Mouse (Mus musculus) adrenal gland, postnatal 10 days (tissue): ENCODE measurements around the gene Htatip2. TPM values are rescaled to one million over a fixed set of nuclear protein-coding genes. Genes with fewer than 3 reads are reported as not detected.
A peak's percentile ranks its signal among the peaks of the same experiment; 100 is the strongest.

Experiments used
- DNase-seq: peaks from one replicate; pipeline ENCODE4 v3.0.0; 2021; ENCODE audit warnings: mixed read lengths
- long read RNA-seq, 2 experiments: library from polyadenylated mRNA; stranded (forward); transcript quantifications; one replicate each; pipeline ENCODE4 v2.0.0; 2021
- total RNA-seq, 2 experiments: library from RNA; stranded (reverse); gene quantifications; 2 replicates each; pipeline ENCODE4 v1.2.3; 2021

Htatip2 gene
- total RNA-seq: 10 to 100 TPM; 16.1 to 17.7 TPM
- long read RNA-seq, experiment 1, transcript Htatip2-202 (6 exons, 1,338 nt): major isoform, 17 of 41 reads
- long read RNA-seq, experiment 1, partial matches to known transcripts: 6 of 41 reads
- long read RNA-seq, experiment 1, other reads (novel, unspliced or antisense): 18 of 41 reads
- long read RNA-seq, experiment 2, transcript Htatip2-202 (6 exons, 1,338 nt): major isoform, 6 of 27 reads
- long read RNA-seq, experiment 2, partial matches to known transcripts: 8 of 27 reads
- long read RNA-seq, experiment 2, other reads (novel, unspliced or antisense): 12 of 27 reads

GRCm38 (mm10) chr7:49758934-49759571 is at the start of gene Htatip2:
Gene Htatip2, plus strand, starts transcription at chr7:49759115.
- DNase-seq: peak; percentile 75

GRCm38 (mm10) chr7:49709381-49710021 is 49.4 kb upstream of the Htatip2 start:
- no peak for DNase-seq

- no peak for DNase-seq
These were observed 40.8 kb upstream of the Htatip2 start for GRCm38 (mm10) chr7:49717942-49718733.

- no peak for DNase-seq
These were observed 24.6 kb upstream of the Htatip2 start for GRCm38 (mm10) chr7:49734342-49734741.

GRCm38 (mm10) chr7:49739448-49739847 is 19.5 kb upstream of the Htatip2 start:
- no peak for DNase-seq

GRCm38 (mm10) chr7:49741474-49741873 is 17.4 kb upstream of the Htatip2 start:
- DNase-seq: no peak

GRCm38 (mm10) chr7:49741923-49742322 is 17.0 kb upstream of the Htatip2 start:
- no peak for DNase-seq

- peak; percentile 29 for DNase-seq
These were observed 7.8 kb upstream of the Htatip2 start for GRCm38 (mm10) chr7:49751148-49751547.

- peak; percentile 60 for DNase-seq
These were observed 6.0 kb upstream of the Htatip2 start for GRCm38 (mm10) chr7:49752730-49753506.

- DNase-seq: peak; percentile 71
These were observed 4.1 kb upstream of the Htatip2 start for GRCm38 (mm10) chr7:49754767-49755166.

GRCm38 (mm10) chr7:49762605-49763004 is 3.7 kb downstream of the Htatip2 start:
- peak; percentile 71 for DNase-seq

GRCm38 (mm10) chr7:49764011-49764716 is 5.2 kb downstream of the Htatip2 start:
- peak; percentile 37 for DNase-seq

GRCm38 (mm10) chr7:49766166-49766565 is 7.3 kb downstream of the Htatip2 start:
- DNase-seq: no peak

GRCm38 (mm10) chr7:49768509-49768908 is 9.6 kb downstream of the Htatip2 start:
- no peak for DNase-seq

- no peak for DNase-seq
These were observed 15.5 kb downstream of the Htatip2 start for GRCm38 (mm10) chr7:49774396-49774795.

- no peak for DNase-seq
These were observed 18.7 kb downstream of the Htatip2 start for GRCm38 (mm10) chr7:49777585-49777984.

- DNase-seq: peak; percentile 99
These were observed 19.4 kb downstream of the Htatip2 start, which contains the start of gene Prmt3 for GRCm38 (mm10) chr7:49778114-49778901. Gene Prmt3, plus strand, starts transcription at chr7:49778346.

GRCm38 (mm10) chr7:49778904-49779615 is 20.1 kb downstream of the Htatip2 start:
- no peak for DNase-seq

GRCm38 (mm10) chr7:49783017-49783416 is 24.1 kb downstream of the Htatip2 start:
- DNase-seq: no peak
